8 mouse cellular contexts compared by ENCODE assay signal in the genomic region with DNA sequence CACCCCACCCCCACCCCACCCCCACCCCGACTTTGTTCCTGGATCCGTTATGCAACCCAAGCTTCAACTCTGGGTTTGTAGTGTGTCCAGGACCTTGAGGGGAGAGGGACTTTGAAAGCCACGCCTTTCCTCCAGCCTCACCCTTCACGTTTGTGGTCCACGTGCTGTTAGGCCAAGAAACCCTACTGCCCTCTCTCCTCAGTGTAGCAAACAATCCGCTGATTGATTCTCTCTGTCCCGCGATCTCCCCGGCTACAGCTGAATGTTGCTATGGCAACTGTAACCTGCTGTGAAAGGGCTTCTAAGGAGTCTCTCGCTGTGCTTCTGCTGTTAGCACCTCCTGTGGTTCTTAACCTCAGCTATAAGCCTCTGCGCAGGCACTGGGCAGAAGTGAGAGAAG. TPM values are rescaled to one million over a fixed set of nuclear protein-coding genes. Genes with fewer than 3 reads are reported as not detected.
DNase-seq lines count a peak whose midpoint lies in the region; ATAC-seq lines count a peak whose summit lies in the region.

No protein-coding gene starts in this region.

- peak overlapping the region; percentile 32; the same call in 1 of the 2 replicates for H3K9ac ChIP-seq in forebrain, embryonic 11.5 days (ENCODE audit: low read length)
- no peak overlapping the region for H3K9ac ChIP-seq in liver, embryonic 12.5 days

- H3K9me3 ChIP-seq in forebrain, embryonic 11.5 days (ENCODE audit: control insufficient read depth, low read length) = no peaks in the 10 kb centered on the region
- no peaks in the 10 kb centered on the region for H3K9me3 ChIP-seq in liver, embryonic 12.5 days (replicated peaks)

- H3K36me3 ChIP-seq in forebrain, embryonic 11.5 days (ENCODE audit: control insufficient read depth, insufficient read depth, low read length) = no peaks in the 10 kb centered on the region
- H3K36me3 ChIP-seq in liver, embryonic 12.5 days = no peaks in the 10 kb centered on the region

- peaks cover 9% of the 10 kb centered on the region for H3K4me1 ChIP-seq in forebrain, embryonic 11.5 days (replicated peaks; ENCODE audit: control insufficient read depth, insufficient read depth, low read length)
- peaks cover 24% of the 10 kb centered on the region for H3K4me1 ChIP-seq in liver, embryonic 12.5 days

- H3K27me3 ChIP-seq in forebrain, embryonic 11.5 days (ENCODE audit: control insufficient read depth, insufficient read depth, low read length) = no peaks in the 10 kb centered on the region
- H3K27me3 ChIP-seq in liver, embryonic 12.5 days (replicated peaks) = peaks cover 9% of the 10 kb centered on the region; the same call in 1 of the 2 replicates

- under 1% methylated on average over 11 of the region's 11 CpGs for WGBS in forebrain, embryonic 11.5 days
- WGBS in liver, embryonic 12.5 days (ENCODE audit: insufficient replicate concordance) = 7% methylated on average over 11 of the region's 11 CpGs

- peak overlapping the region; percentile 6; the same call in 1 of the 2 replicates for H3K4me3 ChIP-seq in forebrain, embryonic 11.5 days (ENCODE audit: low read depth, low read length)
- no peak overlapping the region for H3K4me3 ChIP-seq in liver, embryonic 12.5 days

- H3K4me2 ChIP-seq in forebrain, embryonic 11.5 days (ENCODE audit: low read depth, low read length, severe bottlenecking) = peak overlapping the region; percentile 37; the same call in 1 of the 2 replicates
- peak overlapping the region; percentile 16 for H3K4me2 ChIP-seq in liver, embryonic 12.5 days

- intact Hi-C loops in heart, postnatal 14 days (cut with DNase I) = no loop called here

- peak; percentile 83 for ATAC-seq in forebrain, embryonic 11.5 days (replicated peaks; ENCODE audit: low FRiP score)
- peak; percentile 55; the same call in 1 of the 2 replicates for ATAC-seq in liver, embryonic 12.5 days

- peak overlapping the region; percentile 70 for H3K27ac ChIP-seq in forebrain, embryonic 11.5 days (ENCODE audit: low read depth, low read length)
- no peak overlapping the region for H3K27ac ChIP-seq in liver, embryonic 12.5 days

- DNase-seq in B cell, adult 2 months = peak; percentile 12 to 20
- peak; percentile 75 for DNase-seq in adrenal gland, postnatal 25 days
- peak; percentile 80 for DNase-seq in forebrain, embryonic 11.5 days (ENCODE audit: low spot score)
- peak; percentile 28 to 50 for DNase-seq in heart, postnatal 14 days
- peak; percentile 93 to 96 for DNase-seq in kidney, postnatal 36 days
- DNase-seq in natural killer cell, adult 2 months (ENCODE audit: low spot score in 2 of 2) = peak; percentile 45 to 59
- DNase-seq in thymus, postnatal 14 days = peak; percentile 35

RNA-seq across cellular contexts. Expression of a gene that starts 5.0 kb away (rescaled TPM):
- total RNA-seq in adrenal gland, postnatal 25 days (2021) = 258 and 276 TPM in 2 replicates
- 113 and 117 TPM in 2 replicates for polyA plus RNA-seq in forebrain, embryonic 11.5 days (2014; fragmentation: Nextera tagmentation; extraction: Ambion mirVana)
- total RNA-seq in heart, postnatal 14 days (2021) = 10 to 100 TPM; 56.2 to 57.7 TPM
- 34.7 and 36.6 TPM in 2 replicates for polyA plus RNA-seq in liver, embryonic 12.5 days (2016; fragmentation: Nextera tagmentation; extraction: Ambion mirVana)

RNA-seq across cellular contexts. Expression of a gene that starts 42.4 kb away (rescaled TPM):
- total RNA-seq in adrenal gland, postnatal 25 days (2021) = 33.6 and 51.6 TPM in 2 replicates
- 60.1 and 61.3 TPM in 2 replicates for polyA plus RNA-seq in forebrain, embryonic 11.5 days (2014; fragmentation: Nextera tagmentation; extraction: Ambion mirVana)
- 10 to 100 TPM; 13.8 to 16.9 TPM for total RNA-seq in heart, postnatal 14 days (2021)
- 15.8 and 17.3 TPM in 2 replicates for polyA plus RNA-seq in liver, embryonic 12.5 days (2016; fragmentation: Nextera tagmentation; extraction: Ambion mirVana)

Comparison
In these comparisons a context has a peak if more than half of its experiments do, and no peak if none do; other contexts are left out.
1. DNase-seq: peak in every context shown above with its lines; median percentile 94 in kidney, postnatal 36 days; 80 in forebrain, embryonic 11.5 days; 75 in adrenal gland, postnatal 25 days; 52 in natural killer cell, adult 2 months; 39 in heart, postnatal 14 days; 35 in thymus, postnatal 14 days; 16 in B cell, adult 2 months.